Mouse (Mus musculus) heart, postnatal 0 days (tissue): ENCODE results near the gene Gm42791.

Experiments used
- CTCF ChIP-seq: IDR thresholded peaks from 2 replicates; pipeline ENCODE4 v1.5.1; 2016; ENCODE audit warnings: antibody characterized with exemption, control low read depth, low read depth
- EP300 ChIP-seq: IDR thresholded peaks from 2 replicates; pipeline ENCODE4 v1.6.1; 2016; ENCODE audit warnings: antibody characterized with exemption, low read depth

GRCm38 (mm10) chr5:149017666-149018415, 22.9 kb upstream of the Gm42791 start:
- no peak for TF ChIP-seq CTCF
- no peak for TF ChIP-seq EP300
